Mouse (Mus musculus): ENCODE data around the gene Igfn1.

Gene Igfn1

GRCm38 (mm10) chr1:135929876-135930275 is 76.3 kb downstream of the Igfn1 start:
- no peak for DNase-seq

GRCm38 (mm10) chr1:135925848-135926247 is 80.3 kb downstream of the Igfn1 start:
- DNase-seq, result no peak

DNA sequence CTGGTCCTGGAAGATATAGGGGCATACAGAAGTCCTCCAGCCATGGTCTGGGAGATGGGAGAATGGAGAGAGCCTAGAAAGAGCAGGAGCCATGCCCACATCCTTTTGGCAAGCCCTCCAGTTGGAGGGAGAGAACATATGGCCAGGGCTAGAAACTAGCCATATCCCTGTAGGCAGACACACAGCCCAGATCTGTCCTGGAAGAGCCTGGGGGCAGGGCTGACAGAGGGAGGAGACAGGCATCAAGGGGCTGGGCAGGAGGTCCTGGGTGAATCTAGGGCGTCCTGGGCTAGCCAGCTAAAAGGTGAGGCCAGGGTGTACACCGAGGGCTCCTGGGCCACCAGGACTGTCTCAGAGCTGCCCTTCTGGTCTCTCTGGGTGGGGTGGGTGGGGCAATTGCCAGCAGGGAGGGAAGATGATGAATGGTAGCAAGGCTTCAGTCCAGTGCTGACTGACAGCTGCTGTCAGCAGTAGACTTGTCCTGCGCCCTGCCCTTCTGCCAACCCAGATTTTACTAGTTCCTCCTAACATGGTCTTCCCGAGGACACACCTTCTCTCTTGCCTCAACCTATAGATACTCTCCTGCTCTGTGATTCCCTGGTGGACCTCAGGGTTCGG is 81.7 kb downstream of the Igfn1 start:
- DNase-seq, result no peak

- DNase-seq, result no peak
Observed at GRCm38 (mm10) chr1:135923229-135923628, 82.9 kb downstream of the Igfn1 start.

DNA sequence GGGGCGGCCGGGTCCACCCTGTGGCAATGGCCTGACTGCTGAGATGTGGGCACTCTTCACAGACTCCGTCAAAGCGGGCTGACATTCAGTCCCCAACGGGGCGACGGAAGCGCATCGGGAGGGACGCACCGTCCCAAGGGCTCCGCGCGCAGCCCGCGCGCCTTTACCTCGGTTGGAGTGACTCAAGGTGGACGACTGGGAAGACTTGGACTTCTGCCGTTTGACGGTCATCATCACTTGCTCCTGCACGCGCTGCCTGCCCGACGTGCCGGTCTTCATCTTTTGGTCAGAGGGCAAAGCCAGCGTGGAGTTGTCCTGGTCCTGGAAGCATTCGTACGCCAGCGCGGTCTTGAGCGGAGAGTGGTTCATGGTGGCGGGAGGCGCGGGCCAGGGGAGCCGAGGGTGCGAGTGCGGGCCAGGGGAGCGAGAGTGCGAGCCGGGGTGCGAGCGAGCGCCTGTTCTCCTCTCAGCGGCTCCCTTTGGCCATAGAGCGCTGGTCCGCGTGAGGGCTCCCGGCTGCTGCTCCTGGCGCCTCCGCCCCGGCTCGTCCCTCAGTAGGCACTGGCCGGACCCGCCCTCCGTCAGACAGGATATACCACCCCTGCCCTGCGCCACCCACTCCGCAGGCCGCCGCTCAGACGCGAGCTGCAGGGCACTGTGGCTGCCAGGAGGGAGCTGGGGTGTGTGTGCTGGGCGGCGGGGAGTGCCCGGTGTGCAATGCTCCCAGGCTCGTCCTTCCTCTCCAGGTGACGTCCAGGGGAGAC is 87.3 kb downstream of the Igfn1 start, which contains the start of gene Pkp1:
Gene Pkp1, minus strand, starts transcription at position 564 of the 764 bp plus-strand sequence.
- DNase-seq, result no peak

- DNase-seq, result no peak
Observed at GRCm38 (mm10) chr1:135917206-135917605, 88.9 kb downstream of the Igfn1 start.

GRCm38 (mm10) chr1:135916486-135917058 is 89.6 kb downstream of the Igfn1 start:
- DNase-seq, result no peak

- DNase-seq, result no peak
Observed at GRCm38 (mm10) chr1:135913657-135914056, 92.5 kb downstream of the Igfn1 start.

DNA sequence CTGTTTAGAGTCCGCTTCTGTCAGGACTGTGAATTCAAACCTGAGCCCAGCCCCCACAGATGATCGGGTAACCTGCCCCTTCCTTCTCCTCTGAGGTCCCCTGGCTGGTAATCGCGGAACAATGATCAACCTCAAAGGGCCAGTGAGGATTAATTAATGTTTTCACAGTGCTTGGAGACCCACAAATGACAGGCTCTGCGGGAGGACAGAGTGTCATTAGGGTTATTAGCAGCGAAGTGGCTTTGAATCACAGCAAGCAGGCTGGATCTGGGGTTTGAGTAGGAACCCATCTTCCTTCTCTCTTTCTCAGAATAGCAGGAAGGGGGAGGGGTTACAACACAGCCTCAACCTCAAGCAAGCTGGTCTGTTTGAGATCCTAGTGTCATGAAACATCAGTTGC is 96.8 kb downstream of the Igfn1 start:
- DNase-seq, result no peak

DNA sequence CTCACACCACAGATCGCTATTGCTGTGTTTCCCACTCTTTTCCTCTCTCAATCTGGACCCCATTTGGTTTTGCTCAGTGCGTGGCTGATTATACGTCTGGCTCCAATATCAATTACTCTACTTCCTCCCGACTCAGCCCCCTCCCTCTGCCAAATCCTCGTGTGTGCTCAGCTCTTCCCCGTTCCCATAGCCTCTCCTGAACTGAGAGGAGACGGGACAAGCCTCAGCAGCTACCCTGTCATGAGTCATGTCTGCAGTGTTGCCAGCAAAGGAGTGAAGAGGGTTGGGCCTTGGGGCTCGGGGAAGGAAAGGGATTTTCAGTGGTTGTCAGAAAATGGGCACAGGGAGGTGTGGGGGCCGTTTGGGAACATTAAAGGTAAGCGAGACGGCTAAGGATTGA is 99.4 kb downstream of the Igfn1 start:
- no peak for DNase-seq
